Mouse (Mus musculus) myocyte (in vitro differentiated cells): ENCODE data around the gene Kcnt1.

ENCODE experiments used
- CEBPB ChIP-seq: IDR thresholded peaks from 2 replicates; pipeline ENCODE4 v1.6.1; 2011; ENCODE audit warnings: mild to moderate bottlenecking, moderate library complexity; ENCODE audit not compliant: poor library complexity, insufficient read depth, severe bottlenecking
- MAX ChIP-seq: IDR thresholded peaks from one replicate; pipeline ENCODE4 v1.6.1; 2011; ENCODE audit warnings: low read depth, mild to moderate bottlenecking, control low read depth
- MYOG ChIP-seq, 3 experiments: IDR thresholded peaks; one replicate each; pipeline ENCODE4 v1.6.1; 2011; ENCODE audit warnings: control low read depth in 2 of 3, low read depth in 2 of 3, mild to moderate bottlenecking in 2 of 3; ENCODE audit not compliant: insufficient read length in 2 of 3, control insufficient read depth in 1 of 3, insufficient read depth in 1 of 3
- POLR2A ChIP-seq: IDR thresholded peaks from one replicate; pipeline ENCODE4 v1.6.1; 2011; ENCODE audit warnings: low read depth, mild to moderate bottlenecking, control low read depth, moderate library complexity; ENCODE audit not compliant: insufficient read length
- USF1 ChIP-seq: IDR thresholded peaks from one replicate; pipeline ENCODE4 v1.6.1; 2011; ENCODE audit warnings: low read depth, mild to moderate bottlenecking, control low read depth, moderate library complexity

DNA sequence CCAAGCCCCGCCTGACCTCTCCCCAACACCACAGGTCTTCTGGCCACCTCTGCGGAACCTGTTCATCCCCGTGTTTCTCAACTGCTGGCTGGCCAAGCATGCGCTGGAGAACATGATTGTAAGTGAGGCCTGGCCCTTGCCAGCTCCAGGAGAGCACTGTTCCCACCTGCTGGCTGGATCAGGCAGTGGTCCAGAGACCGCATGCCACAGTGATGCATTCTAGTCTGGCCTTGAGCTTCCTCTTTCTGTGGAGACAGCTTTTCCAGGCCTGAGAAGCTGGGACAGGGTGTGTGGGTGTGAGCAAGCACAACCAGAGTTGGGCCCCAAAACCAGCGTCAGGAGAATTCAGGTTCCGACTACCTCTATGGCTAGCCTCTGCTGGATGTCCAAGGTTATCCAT, 28.9 kb downstream of the Kcnt1 start:
- TF ChIP-seq POLR2A (no peak), MYOG (IDR thresholded peaks at IDR 0.05; ENCODE audit: control insufficient read depth in 1 of 3, insufficient read depth in 1 of 3, insufficient read length in 2 of 3, low read depth in 2 of 3) (no peak), MAX (no peak), CEBPB (no peak), USF1 (no peak)
